Mouse (Mus musculus): ENCODE measurements around the gene Snta1. TPM values are rescaled to one million over a fixed set of nuclear protein-coding genes. Genes with fewer than 3 reads are reported as not detected.

Gene Snta1
- polyA plus RNA-seq, 1 experiment from 2014 or later, result 4.9 TPM

DNA sequence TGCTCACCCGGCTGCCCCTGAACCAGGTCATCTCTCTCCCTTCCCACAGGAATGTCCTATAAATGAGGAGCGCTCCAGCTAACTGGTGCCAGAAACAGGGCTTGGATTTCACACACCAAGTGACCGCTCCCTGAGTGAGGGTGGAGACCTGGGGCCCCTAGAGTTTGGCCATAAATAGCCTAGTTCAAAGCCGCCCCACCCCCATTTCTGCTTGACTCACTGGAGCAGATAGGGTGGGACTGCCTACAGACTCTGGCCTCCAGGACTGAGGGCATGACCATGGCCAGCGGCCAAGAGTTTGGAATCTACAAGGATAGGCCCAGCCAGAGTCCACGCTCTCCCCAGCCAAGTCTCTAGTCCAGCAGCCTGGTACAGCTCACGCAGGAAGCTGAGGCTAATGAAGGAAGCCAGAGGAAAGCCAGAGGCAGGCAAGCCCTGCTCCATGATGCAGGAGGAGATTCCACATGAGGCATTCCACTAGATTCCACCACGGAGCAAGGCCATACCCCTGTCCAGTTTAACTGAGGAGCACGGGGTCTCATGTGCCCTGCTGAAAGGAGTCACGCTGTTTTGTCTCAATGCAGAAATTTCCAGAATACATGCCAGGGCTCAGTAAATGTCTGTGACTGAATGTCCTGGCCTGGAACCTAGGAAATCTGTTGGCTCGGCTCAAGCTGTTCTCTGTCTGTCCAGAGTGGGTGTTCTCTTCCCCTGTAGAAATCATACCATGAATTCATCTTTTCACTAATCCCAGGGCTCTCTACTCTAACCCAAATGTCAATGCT is 17.5 kb downstream of the Snta1 start:
- Histone ChIP-seq H3K4me3 (ENCODE audit: low read depth, low read length) (no peak overlapping the region), H3K9ac (ENCODE audit: low read depth, low read length) (no peak overlapping the region), H3K27ac (ENCODE audit: low read depth, low read length) (peak overlapping the region; percentile 57), H3K4me2 (replicated peaks; ENCODE audit: low read depth) (no peak overlapping the region), H3K27me3 (replicated peaks; ENCODE audit: control insufficient read depth, insufficient read depth, low read length) (no peaks in the 10 kb centered on the region), H3K9me3 (ENCODE audit: control insufficient read depth) (no peaks in the 10 kb centered on the region), H3K4me1 (replicated peaks; ENCODE audit: control insufficient read depth, insufficient read depth, low read length) (no peaks in the 10 kb centered on the region), H3K36me3 (ENCODE audit: control insufficient read depth, insufficient read depth) (no peaks in the 10 kb centered on the region)
- no peak for TF ChIP-seq CTCF (IDR thresholded peaks at IDR 0.05; ENCODE audit: low read depth)
- WGBS, result 48% methylated on average over 11 of the region's 11 CpGs
- ATAC-seq, result peak; percentile 91

GRCm38 (mm10) chr2:154379103-154379502 is 28.8 kb downstream of the Snta1 start:
- no peak for ATAC-seq
- no peak overlapping the region for H3K4me2 ChIP-seq (replicated peaks; ENCODE audit: low read depth)
- no peak overlapping the region for H3K4me3 ChIP-seq (ENCODE audit: low read depth, low read length)
- H3K27me3 ChIP-seq (replicated peaks; ENCODE audit: control insufficient read depth, insufficient read depth, low read length), result no peaks in the 10 kb centered on the region
- H3K9ac ChIP-seq (ENCODE audit: low read depth, low read length), result no peak overlapping the region
- no peak overlapping the region for H3K27ac ChIP-seq (ENCODE audit: low read depth, low read length)
- H3K9me3 ChIP-seq (ENCODE audit: control insufficient read depth), result no peaks in the 10 kb centered on the region
- TF ChIP-seq CTCF (IDR thresholded peaks at IDR 0.05; ENCODE audit: low read depth), result no peak
- 87% methylated on average over 7 of the region's 7 CpGs for WGBS
- H3K36me3 ChIP-seq (ENCODE audit: control insufficient read depth, insufficient read depth), result no peaks in the 10 kb centered on the region; the same call in 1 of the 2 replicates
- H3K4me1 ChIP-seq (replicated peaks; ENCODE audit: control insufficient read depth, insufficient read depth, low read length), result no peaks in the 10 kb centered on the region

- no peak for ATAC-seq
- H3K4me1 ChIP-seq (replicated peaks; ENCODE audit: control insufficient read depth, insufficient read depth, low read length), result no peaks in the 10 kb centered on the region
- H3K4me2 ChIP-seq (replicated peaks; ENCODE audit: low read depth), result no peak overlapping the region
- H3K27ac ChIP-seq (ENCODE audit: low read depth, low read length), result no peak overlapping the region
- H3K9ac ChIP-seq (ENCODE audit: low read depth, low read length), result no peak overlapping the region
- H3K4me3 ChIP-seq (ENCODE audit: low read depth, low read length), result no peak overlapping the region
- H3K27me3 ChIP-seq (replicated peaks; ENCODE audit: control insufficient read depth, insufficient read depth, low read length), result no peaks in the 10 kb centered on the region
- no peaks in the 10 kb centered on the region for H3K9me3 ChIP-seq (ENCODE audit: control insufficient read depth)
- TF ChIP-seq CTCF (IDR thresholded peaks at IDR 0.05; ENCODE audit: low read depth), result no peak
- WGBS, result 85% methylated on average over 6 of the region's 6 CpGs
- H3K36me3 ChIP-seq (ENCODE audit: control insufficient read depth, insufficient read depth), result no peaks in the 10 kb centered on the region; the same call in 1 of the 2 replicates
Measured at GRCm38 (mm10) chr2:154374807-154375601, 32.9 kb downstream of the Snta1 start.

DNA sequence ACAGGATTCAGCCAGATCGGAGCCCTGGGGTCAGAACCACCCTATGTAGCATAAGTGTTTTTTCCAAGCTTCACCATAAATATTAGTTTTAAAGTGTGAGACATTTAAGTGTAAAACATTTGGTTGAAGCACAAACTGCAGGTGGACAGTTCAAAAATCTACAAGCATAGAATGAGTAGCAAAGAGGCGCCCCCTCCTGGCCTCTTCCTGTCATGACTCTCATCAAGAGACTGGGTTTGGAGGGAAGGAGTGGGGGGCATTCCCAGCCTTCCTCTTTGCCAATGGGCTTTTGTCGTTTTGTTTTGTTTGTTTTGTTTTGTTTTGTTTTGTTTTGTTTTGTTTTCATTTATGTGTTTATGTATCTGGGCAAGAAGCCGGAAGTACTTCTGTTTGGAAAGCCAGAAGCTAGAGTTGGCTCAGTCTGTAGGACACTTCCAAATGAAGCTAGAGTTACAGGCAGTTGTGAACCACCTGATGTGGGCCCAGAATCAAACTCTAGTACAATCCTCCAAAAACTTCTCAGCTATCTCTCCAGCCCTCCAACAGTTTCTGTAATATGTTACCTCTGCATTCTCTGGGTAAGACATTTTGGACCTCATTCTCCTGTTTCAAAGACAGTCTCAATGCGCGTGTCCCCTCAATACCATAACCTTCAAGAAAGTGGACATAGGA is 33.8 kb downstream of the Snta1 start:
- Histone ChIP-seq H3K27me3 (replicated peaks; ENCODE audit: control insufficient read depth, insufficient read depth, low read length) (no peaks in the 10 kb centered on the region), H3K36me3 (ENCODE audit: control insufficient read depth, insufficient read depth) (no peaks in the 10 kb centered on the region; the same call in 1 of the 2 replicates), H3K4me1 (replicated peaks; ENCODE audit: control insufficient read depth, insufficient read depth, low read length) (no peaks in the 10 kb centered on the region), H3K4me3 (ENCODE audit: low read depth, low read length) (no peak overlapping the region), H3K9me3 (ENCODE audit: control insufficient read depth) (no peaks in the 10 kb centered on the region), H3K4me2 (replicated peaks; ENCODE audit: low read depth) (no peak overlapping the region), H3K9ac (ENCODE audit: low read depth, low read length) (no peak overlapping the region), H3K27ac (ENCODE audit: low read depth, low read length) (no peak overlapping the region)
- no peak for ATAC-seq
- WGBS, result 53% methylated on average over 6 of the region's 6 CpGs
- TF ChIP-seq CTCF (IDR thresholded peaks at IDR 0.05; ENCODE audit: low read depth), result peak; percentile 76

GRCm38 (mm10) chr2:154372842-154373500 is 34.9 kb downstream of the Snta1 start, which contains the start of gene Cdk5rap1:
Gene Cdk5rap1, minus strand, starts transcription at chr2:154373010.
- 13% methylated on average over 9 of the region's 9 CpGs for WGBS
- Histone ChIP-seq H3K4me2 (replicated peaks; ENCODE audit: low read depth) (peak within 1 kb of the TSS; percentile 74), H3K9me3 (ENCODE audit: control insufficient read depth) (no peaks in the 10 kb centered on the region), H3K27ac (ENCODE audit: low read depth, low read length) (peak within 1 kb of the TSS; percentile 94), H3K36me3 (ENCODE audit: control insufficient read depth, insufficient read depth) (no peaks in the 10 kb centered on the region; the same call in 1 of the 2 replicates), H3K4me1 (replicated peaks; ENCODE audit: control insufficient read depth, insufficient read depth, low read length) (no peaks in the 10 kb centered on the region), H3K4me3 (ENCODE audit: low read depth, low read length) (peak within 1 kb of the TSS; percentile 81), H3K27me3 (replicated peaks; ENCODE audit: control insufficient read depth, insufficient read depth, low read length) (no peaks in the 10 kb centered on the region), H3K9ac (ENCODE audit: low read depth, low read length) (peak within 1 kb of the TSS; percentile 94)
- ATAC-seq, result peak; percentile 23; the same call in 1 of the 2 replicates
- TF ChIP-seq CTCF (IDR thresholded peaks at IDR 0.05; ENCODE audit: low read depth), result no peak
